Mouse (Mus musculus) mouse embryonic stem cell (cell line): Measurements from ENCODE around the gene Lrrc41.

Experiments
- in situ Hi-C, 2 experiments: fragments of 300-500 bp; cut with MboI; formaldehyde crosslinking; loops; 1 replicate in 1 of 2; 3 replicates in 1 of 2; pipeline ENCODE4 v1.14.3; 2019 to 2020; ENCODE audit warnings: low sequenced_read_pairs in 2 of 2, low pct_unique_long_range_greater_than_20kb in 1 of 2, mixed read lengths in 1 of 2; ENCODE audit not compliant: unreplicated experiment in 1 of 2

Lrrc41 gene

GRCm38 (mm10) chr4:116074861-116075620, at the start of gene Lrrc41, which contains the start of gene Uqcrh:
Gene Lrrc41, plus strand, starts transcription at chr4:116075269.
Gene Uqcrh, minus strand, starts transcription at chr4:116075071.
- in situ Hi-C loops = no loop called here

- in situ Hi-C loops = no loop called here
These were observed 42.2 kb upstream of the Lrrc41 start for GRCm38 (mm10) chr4:116032906-116033305.

- in situ Hi-C loops = no loop called here
These were observed 41.7 kb upstream of the Lrrc41 start for GRCm38 (mm10) chr4:116033374-116033773.

- in situ Hi-C loops = no loop called here
These were observed 34.6 kb upstream of the Lrrc41 start for GRCm38 (mm10) chr4:116040466-116040865.

GRCm38 (mm10) chr4:116042186-116042585, 32.9 kb upstream of the Lrrc41 start:
- in situ Hi-C loops = no loop called here

- in situ Hi-C loops = no loop called here
These were observed 28.5 kb upstream of the Lrrc41 start for GRCm38 (mm10) chr4:116046604-116047003.

- in situ Hi-C loops = no loop called here
These were observed 27.4 kb upstream of the Lrrc41 start for GRCm38 (mm10) chr4:116047681-116048080.

GRCm38 (mm10) chr4:116048130-116048920, 26.7 kb upstream of the Lrrc41 start:
- in situ Hi-C loops = no loop called here

GRCm38 (mm10) chr4:116049211-116049610, 25.9 kb upstream of the Lrrc41 start:
- in situ Hi-C loops = no loop called here

GRCm38 (mm10) chr4:116052526-116053293, 22.4 kb upstream of the Lrrc41 start:
- in situ Hi-C loops = no loop called here

GRCm38 (mm10) chr4:116053399-116053961, 21.6 kb upstream of the Lrrc41 start, which contains the start of gene Nsun4:
Gene Nsun4, minus strand, starts transcription at chr4:116053876.
- in situ Hi-C loops = no loop called here

- in situ Hi-C loops = no loop called here
These were observed 17.5 kb upstream of the Lrrc41 start for GRCm38 (mm10) chr4:116057559-116057958.

GRCm38 (mm10) chr4:116059012-116059726, 15.9 kb upstream of the Lrrc41 start:
- in situ Hi-C loops = no loop called here

GRCm38 (mm10) chr4:116063855-116064254, 11.2 kb upstream of the Lrrc41 start:
- in situ Hi-C loops = no loop called here

- in situ Hi-C loops = no loop called here
These were observed 5.0 kb upstream of the Lrrc41 start for GRCm38 (mm10) chr4:116070116-116070515.

- in situ Hi-C loops = no loop called here
These were observed 1.9 kb upstream of the Lrrc41 start for GRCm38 (mm10) chr4:116073146-116073545.

GRCm38 (mm10) chr4:116074145-116074675, 859 bp upstream of the Lrrc41 start:
- in situ Hi-C loops = no loop called here
